Mouse (Mus musculus): ENCODE measurements around the gene Ccdc186. TPM values are rescaled to one million over a fixed set of nuclear protein-coding genes. Genes with fewer than 3 reads are reported as not detected.

Ccdc186 gene
- polyA plus RNA-seq, 1 experiment from 2014 or later: 28.8 TPM

- H3K4me2 ChIP-seq (replicated peaks): peak overlapping the region; percentile 80
- H3K27me3 ChIP-seq: peaks cover 15% of the 10 kb centered on the region
- peak overlapping the region; percentile 74 for H3K4me3 ChIP-seq
- WGBS: 7% methylated on average over 22 of the region's 22 CpGs
- ATAC-seq (ENCODE audit: low FRiP score, low read depth): no peak
- H3K9ac ChIP-seq (replicated peaks): peak overlapping the region; percentile 91
- H3K4me1 ChIP-seq: peaks cover 30% of the 10 kb centered on the region
- peak overlapping the region; percentile 85 for H3K27ac ChIP-seq (replicated peaks)
- no peaks in the 10 kb centered on the region for H3K9me3 ChIP-seq
- H3K36me3 ChIP-seq: no peaks in the 10 kb centered on the region
These were observed 771 bp downstream of the Ccdc186 start for GRCm38 (mm10) chr19:56821040-56821797.

GRCm38 (mm10) chr19:56817851-56818526 lies 4.0 kb downstream of the Ccdc186 start:
- no peak overlapping the region for H3K9ac ChIP-seq (replicated peaks)
- ATAC-seq (ENCODE audit: low FRiP score, low read depth): no peak
- no peaks in the 10 kb centered on the region for H3K27me3 ChIP-seq
- WGBS: 80% methylated on average over 14 of the region's 14 CpGs
- no peak overlapping the region for H3K27ac ChIP-seq (replicated peaks)
- no peak overlapping the region for H3K4me3 ChIP-seq
- no peaks in the 10 kb centered on the region for H3K9me3 ChIP-seq
- 0 out of 2 replicates have a peak, but pooled peaks cover 3% of the 10 kb centered on the region for H3K36me3 ChIP-seq
- H3K4me2 ChIP-seq (replicated peaks): no peak overlapping the region
- peaks cover 31% of the 10 kb centered on the region for H3K4me1 ChIP-seq

DNA sequence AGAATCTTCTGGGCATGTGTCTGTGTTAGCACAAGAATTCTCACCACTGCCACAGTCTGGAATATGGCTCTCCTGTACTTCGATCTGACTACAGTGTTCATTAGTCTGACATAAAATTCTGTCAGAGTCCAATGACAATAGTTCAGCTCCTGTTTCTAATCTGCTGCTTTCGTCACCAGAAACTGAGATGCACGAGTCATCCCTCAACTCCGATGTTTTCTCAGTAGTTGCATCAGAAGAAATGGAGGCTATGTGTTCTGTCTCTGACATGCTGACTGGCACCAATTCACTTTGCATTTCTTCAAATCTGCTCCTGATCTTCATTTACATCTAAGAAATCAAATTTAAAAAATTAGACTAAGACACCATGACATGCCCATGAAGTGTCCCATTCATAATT lies 8.6 kb downstream of the Ccdc186 start:
- peaks cover 11% of the 10 kb centered on the region for H3K36me3 ChIP-seq
- H3K27ac ChIP-seq (replicated peaks): no peak overlapping the region
- no peaks in the 10 kb centered on the region for H3K27me3 ChIP-seq
- H3K9me3 ChIP-seq: no peaks in the 10 kb centered on the region
- ATAC-seq (ENCODE audit: low FRiP score, low read depth): no peak
- 88% methylated on average over 4 of the region's 4 CpGs for WGBS
- no peak overlapping the region for H3K9ac ChIP-seq (replicated peaks)
- no peak overlapping the region for H3K4me3 ChIP-seq
- H3K4me2 ChIP-seq (replicated peaks): no peak overlapping the region
- H3K4me1 ChIP-seq: peaks cover 15% of the 10 kb centered on the region

GRCm38 (mm10) chr19:56811590-56811989 lies 10.4 kb downstream of the Ccdc186 start:
- Histone ChIP-seq H3K36me3 (peaks cover 28% of the 10 kb centered on the region), H3K27ac (replicated peaks) (no peak overlapping the region), H3K4me3 (no peak overlapping the region), H3K27me3 (no peaks in the 10 kb centered on the region), H3K4me2 (replicated peaks) (no peak overlapping the region), H3K4me1 (0 out of 2 replicates have a peak, but pooled peaks cover 5% of the 10 kb centered on the region), H3K9ac (replicated peaks) (no peak overlapping the region), H3K9me3 (no peaks in the 10 kb centered on the region)
- ATAC-seq (ENCODE audit: low FRiP score, low read depth): no peak
- 48% methylated on average over 9 of the region's 9 CpGs for WGBS

DNA sequence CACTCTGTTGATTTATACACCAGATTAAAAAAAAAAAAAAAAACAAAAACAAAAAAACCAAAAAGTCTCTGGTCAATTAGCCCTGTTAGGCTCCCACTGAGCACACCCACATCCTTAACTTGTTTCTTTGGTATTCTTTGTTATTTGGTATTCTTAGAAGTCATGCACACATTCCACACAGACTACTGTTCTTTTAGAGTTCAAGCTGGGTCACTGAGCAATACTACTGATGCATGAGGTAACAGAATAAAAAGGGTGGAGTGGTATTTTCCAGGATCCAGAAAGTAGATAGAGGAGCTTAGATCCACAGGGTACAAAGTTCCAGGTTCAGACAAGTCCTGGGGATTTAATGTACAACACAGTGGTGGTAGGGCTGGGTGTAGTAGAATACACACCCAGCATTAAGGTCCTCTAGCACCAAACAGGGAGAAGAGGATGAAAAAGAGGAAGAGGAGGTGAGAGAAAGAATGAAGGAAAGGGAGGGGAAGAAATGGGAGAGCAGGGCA lies 11.3 kb downstream of the Ccdc186 start:
- Histone ChIP-seq H3K4me2 (replicated peaks) (no peak overlapping the region), H3K4me1 (no peaks in the 10 kb centered on the region), H3K9ac (replicated peaks) (no peak overlapping the region), H3K36me3 (peaks cover 33% of the 10 kb centered on the region), H3K4me3 (no peak overlapping the region), H3K27me3 (no peaks in the 10 kb centered on the region), H3K27ac (replicated peaks) (no peak overlapping the region), H3K9me3 (no peaks in the 10 kb centered on the region)
- ATAC-seq (ENCODE audit: low FRiP score, low read depth): no peak

DNA sequence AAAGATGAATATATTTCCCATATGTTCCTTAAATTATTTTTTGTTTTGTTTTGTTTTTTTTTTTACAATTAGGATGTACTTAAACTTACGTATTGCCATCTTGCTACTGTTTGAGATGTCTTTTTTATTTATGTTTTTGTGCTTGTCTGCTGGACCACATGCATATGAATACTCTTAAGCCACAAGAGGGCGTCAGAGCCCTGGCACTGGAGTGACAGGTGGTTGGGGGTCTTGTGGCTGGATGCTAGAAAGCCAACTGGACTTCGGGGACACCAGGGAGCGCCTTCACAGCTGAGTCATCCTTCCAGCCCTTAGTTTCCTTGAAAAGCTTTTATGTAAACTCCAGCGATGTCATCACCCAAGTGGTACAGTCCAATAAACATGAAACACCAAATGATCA lies 13.2 kb downstream of the Ccdc186 start:
- H3K4me3 ChIP-seq: no peak overlapping the region
- H3K27ac ChIP-seq (replicated peaks): no peak overlapping the region
- H3K4me2 ChIP-seq (replicated peaks): no peak overlapping the region
- H3K4me1 ChIP-seq: no peaks in the 10 kb centered on the region
- no peaks in the 10 kb centered on the region for H3K9me3 ChIP-seq
- peaks cover 47% of the 10 kb centered on the region for H3K36me3 ChIP-seq
- ATAC-seq (ENCODE audit: low FRiP score, low read depth): no peak
- H3K27me3 ChIP-seq: no peaks in the 10 kb centered on the region
- H3K9ac ChIP-seq (replicated peaks): no peak overlapping the region
- WGBS: 62% methylated on average over 5 of the region's 5 CpGs

- ATAC-seq (ENCODE audit: low FRiP score, low read depth): no peak
- Histone ChIP-seq H3K27me3 (no peaks in the 10 kb centered on the region), H3K9ac (replicated peaks) (no peak overlapping the region), H3K27ac (replicated peaks) (no peak overlapping the region), H3K36me3 (peaks cover 56% of the 10 kb centered on the region), H3K4me3 (no peak overlapping the region), H3K4me2 (replicated peaks) (no peak overlapping the region), H3K9me3 (no peaks in the 10 kb centered on the region), H3K4me1 (no peaks in the 10 kb centered on the region)
- 92% methylated on average over 5 of the region's 5 CpGs for WGBS
These were observed 14.9 kb downstream of the Ccdc186 start for GRCm38 (mm10) chr19:56807122-56807521.

GRCm38 (mm10) chr19:56805366-56805765 lies 16.6 kb downstream of the Ccdc186 start:
- H3K27ac ChIP-seq (replicated peaks): no peak overlapping the region
- H3K4me2 ChIP-seq (replicated peaks): no peak overlapping the region
- no peaks in the 10 kb centered on the region for H3K9me3 ChIP-seq
- WGBS: 93% methylated on average over 2 of the region's 2 CpGs
- H3K4me3 ChIP-seq: no peak overlapping the region
- H3K36me3 ChIP-seq: peaks cover 74% of the 10 kb centered on the region
- ATAC-seq (ENCODE audit: low FRiP score, low read depth): no peak
- no peaks in the 10 kb centered on the region for H3K4me1 ChIP-seq
- no peak overlapping the region for H3K9ac ChIP-seq (replicated peaks)
- no peaks in the 10 kb centered on the region for H3K27me3 ChIP-seq

DNA sequence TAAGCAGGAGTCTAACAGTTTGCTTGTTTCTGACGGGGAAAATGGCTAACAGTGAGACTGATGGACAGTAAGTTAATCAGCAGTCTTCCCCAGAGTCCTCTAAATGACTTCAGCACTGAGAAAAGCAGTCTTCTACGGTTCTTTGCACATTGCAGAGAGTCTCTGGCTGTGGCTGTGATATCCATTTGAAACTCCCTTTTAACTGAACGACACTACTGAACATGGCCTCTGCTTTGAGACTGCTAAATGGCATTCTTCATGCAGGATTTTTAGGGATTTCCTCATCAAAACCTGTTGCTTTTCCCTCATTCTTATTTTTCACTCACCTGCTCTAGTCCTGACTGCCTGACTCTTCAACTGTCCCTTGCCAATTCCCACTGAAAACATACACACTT lies 19.6 kb downstream of the Ccdc186 start:
- Histone ChIP-seq H3K36me3 (peaks cover 87% of the 10 kb centered on the region), H3K27me3 (no peaks in the 10 kb centered on the region), H3K4me3 (no peak overlapping the region), H3K27ac (replicated peaks) (no peak overlapping the region), H3K4me2 (replicated peaks) (no peak overlapping the region), H3K9ac (replicated peaks) (no peak overlapping the region), H3K4me1 (no peaks in the 10 kb centered on the region), H3K9me3 (no peaks in the 10 kb centered on the region)
- 85% methylated on average over 3 of the region's 3 CpGs for WGBS
- no peak for ATAC-seq (ENCODE audit: low FRiP score, low read depth)

GRCm38 (mm10) chr19:56801656-56802351 lies 20.2 kb downstream of the Ccdc186 start:
- H3K9me3 ChIP-seq: no peaks in the 10 kb centered on the region
- WGBS: 92% methylated on average over 10 of the region's 10 CpGs
- H3K27ac ChIP-seq (replicated peaks): no peak overlapping the region
- no peak overlapping the region for H3K4me2 ChIP-seq (replicated peaks)
- no peak overlapping the region for H3K9ac ChIP-seq (replicated peaks)
- H3K27me3 ChIP-seq: no peaks in the 10 kb centered on the region
- H3K4me3 ChIP-seq: no peak overlapping the region
- no peaks in the 10 kb centered on the region for H3K4me1 ChIP-seq
- no peak for ATAC-seq (ENCODE audit: low FRiP score, low read depth)
- H3K36me3 ChIP-seq: peaks cover 85% of the 10 kb centered on the region

GRCm38 (mm10) chr19:56800930-56801655 lies 20.9 kb downstream of the Ccdc186 start:
- 82% methylated on average over 7 of the region's 7 CpGs for WGBS
- Histone ChIP-seq H3K9me3 (no peaks in the 10 kb centered on the region), H3K4me2 (replicated peaks) (no peak overlapping the region), H3K4me1 (no peaks in the 10 kb centered on the region), H3K9ac (replicated peaks) (no peak overlapping the region), H3K27me3 (no peaks in the 10 kb centered on the region), H3K27ac (replicated peaks) (no peak overlapping the region), H3K4me3 (no peak overlapping the region), H3K36me3 (peaks cover 89% of the 10 kb centered on the region)
- ATAC-seq (ENCODE audit: low FRiP score, low read depth): no peak

All from midbrain, embryonic 12.5 days (tissue).